Mouse (Mus musculus) spleen, postnatal 0 days (tissue): ENCODE data around the gene Ces1b. TPM values are rescaled to one million over a fixed set of nuclear protein-coding genes. Genes with fewer than 3 reads are reported as not detected.

ENCODE experiments used
- polyA plus RNA-seq: library from polyadenylated mRNA; unstranded; fragments of >200 nt; fragmentation: Nextera tagmentation; extraction: Ambion mirVana; gene quantifications from 2 replicates; pipeline ENCODE4 v1.2.1, GENCODE M21; 2015

Ces1b gene
- not detected in 2 replicates for polyA plus RNA-seq

DNA sequence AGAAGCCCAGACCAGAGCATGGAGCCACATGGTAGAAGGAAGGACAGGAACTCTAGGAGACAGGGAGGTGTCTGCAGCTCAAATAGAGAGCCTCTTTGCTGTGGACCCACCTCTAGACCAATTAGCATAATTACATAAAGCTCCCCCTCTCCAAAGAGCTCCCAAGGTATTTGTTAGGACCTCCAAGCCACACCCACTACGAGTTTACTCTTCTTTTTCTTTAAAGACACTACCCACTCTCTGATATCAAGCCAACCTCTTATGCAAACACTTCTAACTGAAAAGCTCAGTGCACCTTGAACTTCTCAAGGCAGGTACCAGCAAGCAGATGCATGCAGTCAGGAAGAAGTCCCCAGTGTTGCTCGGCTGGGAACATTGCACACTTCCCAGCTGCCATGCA is at the start of gene Ces1b:
TSS of gene Ces1b (minus strand) at position 131 of the 400 bp plus-strand sequence.

GRCm38 (mm10) chr8:93048092-93048491 is 31.7 kb downstream of the Ces1b start, which contains the start of gene Ces1a:
Ces1a (minus strand) TSS chr8:93048192.

Other genes starting within 250 kb of the Ces1b start
- 24.7 and 30.8 TPM in 2 replicates for gene Lpcat2, start 224.7 kb downstream of the Ces1b start, polyA plus RNA-seq
- gene Capns2, start 178.6 kb downstream of the Ces1b start, polyA plus RNA-seq, result 0.34 and 0.36 TPM in 2 replicates
- gene Slc6a2, start 119.9 kb downstream of the Ces1b start, polyA plus RNA-seq, result not detected in 2 replicates
- not detected in 2 replicates for gene Ces1a, start 31.8 kb downstream of the Ces1b start, polyA plus RNA-seq
- not detected in 2 replicates for gene Ces1c, start 51.3 kb upstream of the Ces1b start, polyA plus RNA-seq
- 1.2 and 1.4 TPM in 2 replicates for gene Ces1d, start 117.8 kb upstream of the Ces1b start, polyA plus RNA-seq
- gene Ces1e, start 149.6 kb upstream of the Ces1b start, polyA plus RNA-seq, result not detected in 2 replicates
- not detected in 2 replicates for gene Ces1f, start 199.7 kb upstream of the Ces1b start, polyA plus RNA-seq